Mouse (Mus musculus): Measurements from ENCODE around the gene Eef1b2.

DNA sequence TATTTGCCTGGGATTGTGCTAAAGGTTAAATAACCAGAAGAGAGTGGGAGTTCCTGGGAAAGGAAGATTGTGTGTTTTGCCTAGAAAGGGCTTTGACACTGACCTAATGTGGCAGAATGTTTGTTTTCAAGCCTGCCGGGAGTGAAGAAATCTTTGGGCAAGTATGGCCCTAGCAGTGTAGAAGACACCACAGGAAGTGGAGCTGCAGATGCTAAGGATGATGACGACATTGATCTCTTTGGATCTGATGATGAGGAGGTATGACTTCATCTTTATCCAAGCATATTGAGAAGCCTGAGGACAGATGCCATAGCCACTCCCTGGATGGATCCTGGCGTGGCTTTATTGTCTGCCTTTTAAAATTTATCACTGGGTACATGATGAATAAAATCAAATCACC is 1.7 kb downstream of the Eef1b2 start:
- TF ChIP-seq ZNF384 (IDR thresholded peaks at IDR 0.05; ENCODE audit: low read depth, low read length) (no peak), ZC3H11A (IDR thresholded peaks at IDR 0.05; ENCODE audit: borderline replicate concordance, low read depth, low read length) (no peak), HCFC1 (IDR thresholded peaks at IDR 0.05; ENCODE audit: borderline replicate concordance, insufficient read depth, low read length) (no peak)
